Mouse (Mus musculus) limb, embryonic 15.5 days (tissue): ENCODE results near the gene Dmwd. TPM values are rescaled to one million over a fixed set of nuclear protein-coding genes. Genes with fewer than 3 reads are reported as not detected.

Source experiments
- ATAC-seq: fragments of 200-750 bp; cut with Nextera tagmentation; 2 replicates; pipeline ENCODE4 v1.8.0; 2017; ENCODE audit warnings: low read depth, moderate TSS enrichment; ENCODE audit not compliant: insufficient number of reproducible peaks, low FRiP score, low TSS enrichment
- H3K27ac ChIP-seq: fragments of 300-500 bp; sonication (generic); 2 replicates; pipeline ENCODE4 v1.5.1; 2015; ENCODE audit warnings: moderate library complexity, mild to moderate bottlenecking, inconsistent platforms
- H3K27me3 ChIP-seq: fragments of 300-500 bp; sonication (generic); 2 replicates; pipeline ENCODE4 v1.6.1; 2015; ENCODE audit warnings: inconsistent platforms
- H3K36me3 ChIP-seq: fragments of 300-500 bp; sonication (generic); 2 replicates; pipeline ENCODE4 v1.6.1; 2015; ENCODE audit warnings: inconsistent platforms
- H3K4me1 ChIP-seq: fragments of 300-500 bp; sonication (generic); 2 replicates; pipeline ENCODE4 v1.6.1; 2015; ENCODE audit warnings: inconsistent platforms
- H3K4me2 ChIP-seq: fragments of 300-500 bp; sonication (generic); 2 replicates; pipeline ENCODE4 v1.6.1; 2015; ENCODE audit warnings: mild to moderate bottlenecking, inconsistent platforms
- H3K4me3 ChIP-seq: fragments of 300-500 bp; sonication (generic); 2 replicates; pipeline ENCODE4 v1.5.1; 2015; ENCODE audit warnings: mild to moderate bottlenecking, inconsistent platforms
- H3K9ac ChIP-seq: fragments of 300-500 bp; sonication (generic); 2 replicates; pipeline ENCODE4 v1.6.1; 2015; ENCODE audit warnings: inconsistent platforms
- H3K9me3 ChIP-seq: fragments of 300-500 bp; sonication (generic); 2 replicates; pipeline ENCODE4 v1.6.1; 2016; ENCODE audit warnings: inconsistent platforms
- WGBS: fragments of 180-500 bp; shearing (Covaris S2); methylation state at CpG from one replicate; pipeline ENCODE4 v1.1.7; 2015; 5-methylcytosine and 5-hydroxymethylcytosine counted together
- polyA plus RNA-seq: library from polyadenylated mRNA; unstranded; fragments of >200 nt; fragmentation: Nextera tagmentation; extraction: Ambion mirVana; gene quantifications from 2 replicates; pipeline ENCODE4 v1.2.1, GENCODE M21; 2015

Gene Dmwd
- polyA plus RNA-seq, 1 experiment from 2014 or later = 15.5 TPM

DNA sequence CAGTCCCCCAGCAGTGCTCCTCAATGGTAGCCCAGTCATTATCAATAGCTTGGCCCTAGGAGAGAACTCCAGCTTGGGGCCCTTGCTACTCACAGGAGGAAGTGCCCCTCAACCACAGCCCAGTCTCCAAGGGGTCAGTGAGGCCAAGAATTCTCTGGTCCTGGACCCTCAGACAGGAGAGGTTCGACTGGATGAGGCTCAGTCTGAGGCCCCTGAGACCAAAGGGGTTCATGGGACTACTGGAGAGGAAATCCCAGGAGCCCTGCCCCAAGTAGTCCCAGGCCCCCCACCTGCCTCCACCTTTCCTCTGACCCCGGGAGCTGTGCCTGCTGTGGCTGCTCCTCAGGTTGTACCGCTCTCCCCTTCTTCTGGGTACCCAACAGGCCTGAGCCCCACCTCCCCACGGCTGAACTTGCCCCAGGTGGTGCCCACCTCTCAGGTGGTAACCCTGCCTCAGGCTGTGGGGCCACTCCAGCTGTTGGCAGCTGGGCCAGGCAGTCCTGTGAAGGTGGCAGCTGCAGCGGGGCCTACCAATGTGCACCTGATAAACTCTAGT, 20.5 kb downstream of the Dmwd start:
- H3K27ac ChIP-seq = peak overlapping the region; percentile 99

DNA sequence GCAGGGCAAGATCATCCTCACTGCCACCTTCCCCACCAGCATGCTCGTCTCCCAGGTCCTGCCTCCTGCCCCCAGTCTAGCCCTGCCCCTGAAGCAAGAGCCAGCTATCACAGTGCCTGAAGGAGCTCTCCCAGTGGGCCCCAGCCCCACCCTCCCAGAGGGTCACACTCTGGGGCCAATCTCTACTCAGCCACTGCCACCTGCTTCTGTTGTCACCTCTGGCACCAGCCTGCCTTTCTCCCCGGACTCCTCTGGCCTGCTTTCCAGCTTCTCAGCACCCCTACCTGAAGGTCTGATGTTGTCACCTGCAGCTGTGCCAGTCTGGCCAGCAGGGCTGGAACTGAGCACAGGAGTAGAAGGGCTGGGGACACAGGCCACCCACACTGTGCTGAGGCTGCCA, 21.2 kb downstream of the Dmwd start:
- no peaks in the 10 kb centered on the region for H3K9me3 ChIP-seq
- peak overlapping the region; percentile 86; the same call in 1 of the 2 replicates for H3K4me3 ChIP-seq
- H3K27ac ChIP-seq = no peak overlapping the region; the same call in 1 of the 2 replicates
- ATAC-seq = no peak
- H3K4me1 ChIP-seq = peaks cover 45% of the 10 kb centered on the region
- H3K9ac ChIP-seq = no peak overlapping the region
- H3K27me3 ChIP-seq = no peaks in the 10 kb centered on the region
- H3K4me2 ChIP-seq = no peak overlapping the region
- H3K36me3 ChIP-seq = peaks cover 20% of the 10 kb centered on the region; the same call in 1 of the 2 replicates
- WGBS = 60% methylated on average over 2 of the region's 2 CpGs

More for the DNA sequence above, 20.5 kb downstream of the Dmwd start:
- Histone ChIP-seq H3K9ac (peak overlapping the region; percentile 78), H3K27me3 (no peaks in the 10 kb centered on the region), H3K36me3 (peaks cover 20% of the 10 kb centered on the region; the same call in 1 of the 2 replicates), H3K4me3 (peak overlapping the region; percentile 86), H3K4me2 (peak overlapping the region; percentile 88), H3K4me1 (peaks cover 52% of the 10 kb centered on the region), H3K9me3 (no peaks in the 10 kb centered on the region)
- 45% methylated on average over 5 of the region's 5 CpGs for WGBS
- no peak for ATAC-seq

- no peak overlapping the region for H3K4me2 ChIP-seq
- no peak for ATAC-seq
- no peaks in the 10 kb centered on the region for H3K9me3 ChIP-seq
- H3K36me3 ChIP-seq = peaks cover 21% of the 10 kb centered on the region; the same call in 1 of the 2 replicates
- H3K4me3 ChIP-seq = no peak overlapping the region
- no peak overlapping the region for H3K9ac ChIP-seq
- H3K27me3 ChIP-seq = no peaks in the 10 kb centered on the region
- no peak overlapping the region for H3K27ac ChIP-seq
- H3K4me1 ChIP-seq = peaks cover 39% of the 10 kb centered on the region
These were observed 21.8 kb downstream of the Dmwd start for GRCm38 (mm10) chr7:19097863-19098262.

DNA sequence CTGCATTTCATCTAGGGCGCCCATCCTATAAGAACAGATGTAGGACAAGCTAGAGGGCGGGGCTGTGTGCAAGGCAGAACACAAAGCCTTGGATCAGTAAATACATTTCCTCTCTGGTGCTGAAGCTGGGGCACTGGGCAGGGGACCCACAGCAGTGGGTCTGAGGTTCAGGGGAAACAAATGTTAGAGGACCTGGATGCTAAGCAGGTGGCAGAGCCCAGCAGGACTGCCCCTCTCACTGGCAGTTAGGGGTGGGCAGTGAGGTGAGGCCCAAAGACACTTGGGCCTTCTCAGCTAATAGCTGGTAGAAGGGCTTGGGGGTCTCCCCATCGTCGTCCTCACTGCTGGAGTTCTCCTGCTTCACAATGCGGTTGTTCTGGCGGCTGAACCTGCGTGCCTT, 22.8 kb downstream of the Dmwd start:
- Histone ChIP-seq H3K4me3 (no peak overlapping the region), H3K27ac (no peak overlapping the region), H3K9ac (no peak overlapping the region), H3K36me3 (peaks cover 25% of the 10 kb centered on the region; the same call in 1 of the 2 replicates), H3K9me3 (no peaks in the 10 kb centered on the region), H3K4me2 (no peak overlapping the region), H3K4me1 (peaks cover 31% of the 10 kb centered on the region), H3K27me3 (no peaks in the 10 kb centered on the region)
- no peak for ATAC-seq
- WGBS = 72% methylated on average over 7 of the region's 7 CpGs

GRCm38 (mm10) chr7:19100290-19100689, 24.3 kb downstream of the Dmwd start:
- no peak overlapping the region for H3K9ac ChIP-seq
- peaks cover 27% of the 10 kb centered on the region for H3K4me1 ChIP-seq
- H3K4me3 ChIP-seq = no peak overlapping the region
- no peaks in the 10 kb centered on the region for H3K27me3 ChIP-seq
- no peak overlapping the region for H3K4me2 ChIP-seq
- WGBS = 84% methylated on average over 1 of the region's 1 CpGs
- no peak overlapping the region for H3K27ac ChIP-seq
- no peak for ATAC-seq
- no peaks in the 10 kb centered on the region for H3K9me3 ChIP-seq
- H3K36me3 ChIP-seq = peaks cover 25% of the 10 kb centered on the region; the same call in 1 of the 2 replicates

GRCm38 (mm10) chr7:19103741-19104140, 27.7 kb downstream of the Dmwd start:
- Histone ChIP-seq H3K4me3 (no peak overlapping the region), H3K27ac (no peak overlapping the region), H3K36me3 (0 out of 2 replicates have a peak, but pooled peaks cover 8% of the 10 kb centered on the region), H3K27me3 (no peaks in the 10 kb centered on the region), H3K4me2 (no peak overlapping the region), H3K9ac (no peak overlapping the region), H3K9me3 (no peaks in the 10 kb centered on the region), H3K4me1 (no peaks in the 10 kb centered on the region)
- no peak for ATAC-seq

DNA sequence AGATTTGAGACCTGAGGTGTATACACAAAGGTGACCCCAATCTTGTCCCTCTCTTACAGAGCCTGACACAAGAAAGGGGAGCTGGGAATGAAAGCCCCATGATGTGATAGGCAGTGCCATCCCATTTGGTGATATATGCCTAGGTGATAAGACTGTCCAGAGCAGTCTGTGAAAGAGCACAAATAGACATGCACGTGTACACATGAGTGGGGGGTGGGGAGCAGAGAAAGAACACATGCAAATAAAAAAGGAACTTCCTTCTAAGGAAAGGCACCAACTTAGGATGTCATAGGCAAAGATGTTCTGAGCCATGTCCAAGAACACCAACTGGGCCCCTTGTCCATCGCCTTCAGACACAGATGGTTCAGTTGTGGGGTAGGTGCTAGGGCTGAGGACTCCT, 28.5 kb downstream of the Dmwd start:
- Histone ChIP-seq H3K27ac (no peak overlapping the region), H3K27me3 (no peaks in the 10 kb centered on the region), H3K9me3 (no peaks in the 10 kb centered on the region), H3K9ac (no peak overlapping the region), H3K36me3 (0 out of 2 replicates have a peak, but pooled peaks cover 8% of the 10 kb centered on the region), H3K4me3 (no peak overlapping the region), H3K4me1 (no peaks in the 10 kb centered on the region), H3K4me2 (no peak overlapping the region)
- WGBS = 80% methylated on average over 2 of the region's 2 CpGs
- ATAC-seq = no peak

DNA sequence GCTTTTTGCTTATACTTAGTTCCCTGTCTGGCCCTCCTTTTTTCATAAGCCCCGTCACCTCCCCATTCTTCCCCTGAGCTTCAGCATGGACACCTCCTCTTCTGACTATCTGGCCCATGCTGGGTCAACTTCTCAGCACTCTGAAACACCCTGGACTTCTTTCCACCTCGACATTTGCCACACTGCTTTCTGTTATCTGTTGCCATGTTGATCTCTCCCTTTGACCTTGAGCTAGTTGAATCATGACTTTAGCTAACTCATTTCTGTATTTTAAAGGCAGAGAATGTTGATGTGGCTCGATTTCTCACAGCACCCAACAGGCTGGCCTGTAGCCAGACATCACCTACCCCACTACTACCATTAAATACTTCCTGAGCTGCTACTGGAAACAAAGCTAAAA, 31.4 kb downstream of the Dmwd start:
- Histone ChIP-seq H3K27me3 (no peaks in the 10 kb centered on the region), H3K4me1 (no peaks in the 10 kb centered on the region), H3K9ac (no peak overlapping the region), H3K9me3 (no peaks in the 10 kb centered on the region), H3K36me3 (0 out of 2 replicates have a peak, but pooled peaks cover 5% of the 10 kb centered on the region), H3K4me2 (no peak overlapping the region), H3K27ac (no peak overlapping the region), H3K4me3 (no peak overlapping the region)
- ATAC-seq = no peak
- 62% methylated on average over 3 of the region's 3 CpGs for WGBS

DNA sequence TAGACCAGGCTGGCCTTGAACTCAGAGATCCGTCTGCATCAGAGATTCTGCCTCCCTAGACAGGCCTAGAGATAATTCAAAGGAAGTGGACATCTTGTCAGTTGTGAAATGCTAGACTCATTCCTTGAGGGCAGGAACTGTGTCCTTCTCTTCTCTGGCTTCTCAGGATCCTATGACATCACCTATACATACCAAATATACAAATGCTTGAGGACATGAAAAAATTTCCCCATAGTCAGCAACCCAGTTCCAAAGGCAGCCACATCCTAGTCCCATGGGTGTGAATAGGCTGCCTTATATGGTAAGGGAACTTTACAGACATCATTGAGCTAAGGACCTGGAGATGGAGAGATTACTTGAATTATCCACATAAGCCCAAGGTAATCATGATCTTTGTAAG, 33.5 kb downstream of the Dmwd start:
- Histone ChIP-seq H3K9me3 (no peaks in the 10 kb centered on the region), H3K9ac (no peak overlapping the region), H3K4me3 (no peak overlapping the region), H3K27ac (no peak overlapping the region), H3K36me3 (no peaks in the 10 kb centered on the region), H3K4me1 (no peaks in the 10 kb centered on the region), H3K4me2 (no peak overlapping the region), H3K27me3 (no peaks in the 10 kb centered on the region)
- WGBS = 85% methylated on average over 1 of the region's 1 CpGs
- ATAC-seq = no peak

- Histone ChIP-seq H3K4me3 (peak within 1 kb of the TSS; percentile 32), H3K9ac (no peak within 1 kb of the TSS), H3K27ac (no peak within 1 kb of the TSS), H3K4me1 (peaks cover 26% of the 10 kb centered on the region), H3K36me3 (no peaks in the 10 kb centered on the region), H3K27me3 (no peaks in the 10 kb centered on the region), H3K4me2 (peak within 1 kb of the TSS; percentile 67), H3K9me3 (no peaks in the 10 kb centered on the region)
- WGBS = 20% methylated on average over 64 of the region's 64 CpGs
- 0 out of 2 replicates have a peak, but pooled peaks have one; percentile 27 for ATAC-seq
These were observed 42.2 kb downstream of the Dmwd start, which contains the start of gene Gm4969 for GRCm38 (mm10) chr7:19118028-19118771. Gene Gm4969, minus strand, starts transcription at chr7:19118368.

DNA sequence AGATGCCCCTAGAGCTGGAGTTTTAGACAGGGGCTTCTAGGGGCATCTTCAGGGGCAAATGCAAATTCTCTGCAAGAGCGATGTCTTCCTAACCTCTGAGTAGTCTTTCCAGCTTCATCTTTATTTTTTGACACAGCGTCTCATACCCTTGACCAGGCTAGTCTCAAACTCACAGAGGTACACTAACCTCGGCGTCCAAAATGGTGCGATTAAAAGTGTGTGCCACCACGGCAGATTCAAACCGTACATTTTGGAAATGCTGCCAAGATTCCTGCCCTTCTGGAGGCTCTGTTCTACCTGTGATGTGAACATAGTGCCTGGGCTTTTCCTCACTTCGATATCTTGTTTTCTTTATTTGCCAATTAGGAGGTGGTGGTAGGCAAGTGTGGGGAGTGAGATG, 43.1 kb downstream of the Dmwd start:
- Histone ChIP-seq H3K9me3 (no peaks in the 10 kb centered on the region), H3K4me3 (0 out of 2 replicates have a peak overlapping the region, but pooled peaks have one; percentile 77), H3K27ac (no peak overlapping the region), H3K36me3 (no peaks in the 10 kb centered on the region), H3K4me2 (no peak overlapping the region), H3K27me3 (no peaks in the 10 kb centered on the region), H3K4me1 (peaks cover 26% of the 10 kb centered on the region), H3K9ac (no peak overlapping the region)
- 90% methylated on average over 8 of the region's 8 CpGs for WGBS
- no peak for ATAC-seq
